Mouse (Mus musculus): ENCODE measurements at regions not wholly inside any gene's neighbourhood (a gene's known extent, or its start where the extent isn't known, plus 50 kb on each side); places are given as distances from the start of the nearest gene placed in this dataset.

DNA sequence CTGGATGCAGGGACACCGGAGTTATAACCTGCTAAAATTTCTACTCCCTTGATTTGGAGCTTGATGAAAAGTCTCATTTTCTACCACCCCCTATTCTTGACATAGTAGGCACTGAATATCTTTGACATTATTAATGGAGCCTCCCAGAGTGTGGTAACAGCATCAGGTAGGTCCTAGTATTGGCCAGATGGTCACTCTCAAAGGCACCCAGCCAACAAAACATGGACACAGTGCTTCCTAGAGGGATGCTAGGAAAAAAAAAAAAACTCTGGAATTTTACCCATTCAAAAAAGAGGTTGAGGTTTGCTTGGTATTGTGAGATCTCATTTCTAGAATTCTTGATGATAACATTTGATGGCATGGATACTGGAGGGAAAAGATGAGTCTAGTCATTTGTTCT, 740.8 kb downstream of the Epm2a start:
- no peaks in the 10 kb centered on the region for H3K36me3 ChIP-seq (ENCODE audit: control insufficient read depth, insufficient read depth)
- H3K9me3 ChIP-seq (replicated peaks; ENCODE audit: control insufficient read depth, low read length): no peaks in the 10 kb centered on the region
- H3K4me1 ChIP-seq (ENCODE audit: control insufficient read depth, low read depth, low read length): no peaks in the 10 kb centered on the region
- H3K4me2 ChIP-seq (ENCODE audit: low read depth, low read length): no peak overlapping the region
- H3K4me3 ChIP-seq (ENCODE audit: low read depth, low read length): no peak overlapping the region
- H3K27me3 ChIP-seq (ENCODE audit: control insufficient read depth, insufficient read depth, low read depth, low read length): no peaks in the 10 kb centered on the region
- no peak overlapping the region for H3K27ac ChIP-seq (ENCODE audit: low read length)
- 70% methylated on average over 1 of the region's 1 CpGs for WGBS (ENCODE audit: insufficient replicate concordance)
- ATAC-seq (ENCODE audit: low read depth): no peak
- H3K9ac ChIP-seq (ENCODE audit: low read depth, low read length): no peak overlapping the region

DNA sequence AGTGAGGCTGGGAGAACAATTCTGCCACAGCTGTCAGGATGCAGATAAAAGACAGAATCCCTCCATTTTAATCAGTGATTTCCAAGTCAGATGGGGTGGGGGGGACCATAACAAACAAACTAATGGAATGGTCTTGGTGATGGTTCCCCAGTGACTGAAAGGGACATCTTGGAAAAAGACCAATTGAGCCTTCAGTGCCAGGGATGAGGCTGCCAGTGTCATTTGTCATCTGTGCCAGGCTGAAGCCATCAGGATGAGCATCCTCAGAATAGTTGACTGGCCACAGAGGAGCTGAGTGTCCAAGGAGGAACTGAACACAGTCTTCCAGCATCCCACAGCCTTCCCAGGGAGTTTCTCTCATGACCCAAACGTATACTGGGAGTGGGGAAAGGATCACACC, 749.3 kb downstream of the Epm2a start:
- 9% methylated on average over 1 of the region's 1 CpGs for WGBS (ENCODE audit: insufficient replicate concordance)
- H3K4me1 ChIP-seq (ENCODE audit: control insufficient read depth, low read depth, low read length): no peaks in the 10 kb centered on the region
- ATAC-seq (ENCODE audit: low read depth): no peak
- no peak overlapping the region for H3K4me3 ChIP-seq (ENCODE audit: low read depth, low read length)
- H3K27me3 ChIP-seq (ENCODE audit: control insufficient read depth, insufficient read depth, low read depth, low read length): no peaks in the 10 kb centered on the region
- H3K4me2 ChIP-seq (ENCODE audit: low read depth, low read length): no peak overlapping the region
- H3K9ac ChIP-seq (ENCODE audit: low read depth, low read length): no peak overlapping the region
- H3K27ac ChIP-seq (ENCODE audit: low read length): no peak overlapping the region
- no peaks in the 10 kb centered on the region for H3K9me3 ChIP-seq (replicated peaks; ENCODE audit: control insufficient read depth, low read length)
- H3K36me3 ChIP-seq (ENCODE audit: control insufficient read depth, insufficient read depth): no peaks in the 10 kb centered on the region

DNA sequence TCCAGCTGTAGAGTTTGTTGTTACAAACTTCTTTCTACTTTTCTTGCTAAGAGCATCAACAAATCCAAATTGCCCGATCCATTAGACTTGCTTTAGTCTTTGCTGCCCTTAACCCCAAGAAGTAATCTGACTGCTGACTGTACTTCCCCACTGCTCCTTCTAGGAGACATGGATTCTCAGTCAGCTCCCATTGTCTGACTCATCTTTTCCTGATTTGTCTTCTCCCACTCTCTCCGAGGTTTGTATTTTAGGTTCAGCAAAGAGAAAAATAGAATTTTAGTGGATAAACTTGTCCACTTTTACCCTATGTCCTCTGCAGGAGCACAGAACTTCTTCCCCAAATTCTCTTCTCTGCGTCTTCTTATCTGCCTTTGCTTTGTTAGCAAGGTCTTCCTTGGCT, 753.5 kb downstream of the Epm2a start:
- ATAC-seq (ENCODE audit: low read depth): no peak
- WGBS (ENCODE audit: insufficient replicate concordance): 63% methylated on average over 3 of the region's 3 CpGs
- Histone ChIP-seq H3K4me2 (ENCODE audit: low read depth, low read length) (no peak overlapping the region), H3K9ac (ENCODE audit: low read depth, low read length) (no peak overlapping the region), H3K36me3 (ENCODE audit: control insufficient read depth, insufficient read depth) (no peaks in the 10 kb centered on the region), H3K9me3 (replicated peaks; ENCODE audit: control insufficient read depth, low read length) (no peaks in the 10 kb centered on the region), H3K27ac (ENCODE audit: low read length) (no peak overlapping the region), H3K4me1 (ENCODE audit: control insufficient read depth, low read depth, low read length) (no peaks in the 10 kb centered on the region), H3K27me3 (ENCODE audit: control insufficient read depth, insufficient read depth, low read depth, low read length) (no peaks in the 10 kb centered on the region), H3K4me3 (ENCODE audit: low read depth, low read length) (no peak overlapping the region)

DNA sequence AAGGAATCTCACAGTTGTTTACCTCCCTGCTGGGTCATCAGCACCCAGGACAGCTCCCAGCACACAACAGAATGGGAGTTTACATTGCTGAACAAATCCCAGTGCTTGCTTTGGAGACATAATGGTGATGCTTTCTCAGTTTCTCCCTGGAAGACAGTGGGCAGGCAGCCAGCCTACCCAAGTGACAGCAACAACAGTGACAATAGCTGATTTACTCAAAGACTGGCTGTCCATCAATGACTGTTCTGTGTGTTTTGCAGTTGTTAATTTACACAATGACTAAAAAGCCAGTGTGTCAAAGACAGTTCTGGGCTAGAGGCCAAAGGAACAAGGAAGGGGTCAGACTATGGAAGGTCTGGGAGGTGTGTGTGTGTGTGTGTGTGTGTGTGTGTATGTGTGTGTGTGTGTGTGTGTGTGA, 762.2 kb downstream of the Utrn start:
- Histone ChIP-seq H3K9ac (ENCODE audit: low read depth, low read length) (no peak overlapping the region), H3K9me3 (replicated peaks; ENCODE audit: control insufficient read depth, low read length) (no peaks in the 10 kb centered on the region), H3K4me3 (ENCODE audit: low read depth, low read length) (no peak overlapping the region), H3K27me3 (ENCODE audit: control insufficient read depth, insufficient read depth, low read depth, low read length) (no peaks in the 10 kb centered on the region), H3K36me3 (ENCODE audit: control insufficient read depth, insufficient read depth) (no peaks in the 10 kb centered on the region), H3K4me2 (ENCODE audit: low read depth, low read length) (no peak overlapping the region), H3K27ac (ENCODE audit: low read length) (no peak overlapping the region), H3K4me1 (ENCODE audit: control insufficient read depth, low read depth, low read length) (no peaks in the 10 kb centered on the region)
- ATAC-seq (ENCODE audit: low read depth): no peak

DNA sequence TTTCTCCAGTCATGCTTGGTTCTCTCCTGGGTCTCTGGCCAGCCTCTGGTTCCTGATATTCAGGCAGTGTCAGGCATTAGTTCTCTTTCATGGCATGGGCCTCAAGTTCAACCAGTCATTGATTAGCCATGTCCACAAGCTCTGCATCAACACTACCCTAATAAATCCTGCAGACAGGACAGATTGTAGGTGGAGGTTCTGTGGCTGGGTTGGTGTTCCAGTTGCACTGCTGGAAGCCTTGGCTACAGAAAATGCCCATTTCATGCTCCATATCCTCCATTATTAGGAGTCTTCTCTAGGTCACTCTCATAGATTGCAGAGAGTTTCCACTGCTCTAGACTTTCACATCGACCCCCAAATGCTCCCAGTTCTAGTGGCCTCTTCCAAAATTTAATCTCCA, 757.4 kb downstream of the Utrn start:
- no peak overlapping the region for H3K4me3 ChIP-seq (ENCODE audit: low read depth, low read length)
- H3K4me2 ChIP-seq (ENCODE audit: low read depth, low read length): no peak overlapping the region
- no peak for ATAC-seq (ENCODE audit: low read depth)
- no peaks in the 10 kb centered on the region for H3K4me1 ChIP-seq (ENCODE audit: control insufficient read depth, low read depth, low read length)
- H3K9ac ChIP-seq (ENCODE audit: low read depth, low read length): no peak overlapping the region
- no peak overlapping the region for H3K27ac ChIP-seq (ENCODE audit: low read length)
- H3K9me3 ChIP-seq (replicated peaks; ENCODE audit: control insufficient read depth, low read length): no peaks in the 10 kb centered on the region
- WGBS (ENCODE audit: insufficient replicate concordance): 64% methylated on average over 1 of the region's 1 CpGs
- H3K36me3 ChIP-seq (ENCODE audit: control insufficient read depth, insufficient read depth): no peaks in the 10 kb centered on the region
- no peaks in the 10 kb centered on the region for H3K27me3 ChIP-seq (ENCODE audit: control insufficient read depth, insufficient read depth, low read depth, low read length)

DNA sequence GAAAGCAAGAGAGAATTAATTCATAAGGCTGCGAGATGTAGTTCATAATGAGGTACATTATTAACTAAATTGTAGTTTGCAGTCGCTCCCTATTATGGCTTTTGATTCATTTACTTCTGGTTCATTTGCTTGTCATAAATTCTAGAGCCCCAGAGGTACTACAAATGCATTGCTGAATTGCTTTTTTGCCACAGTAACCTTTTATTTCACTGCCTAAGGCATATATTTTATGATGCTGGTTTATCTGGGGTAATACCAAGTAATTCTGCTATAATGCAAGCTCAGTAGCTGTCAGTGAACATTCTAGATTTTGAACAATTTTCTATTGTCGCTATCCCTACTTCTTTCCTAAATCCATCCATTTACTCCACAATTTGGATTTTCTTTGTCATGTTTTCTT, 753.4 kb downstream of the Utrn start:
- H3K9ac ChIP-seq (ENCODE audit: low read depth, low read length): no peak overlapping the region
- no peak overlapping the region for H3K27ac ChIP-seq (ENCODE audit: low read length)
- no peak overlapping the region for H3K4me2 ChIP-seq (ENCODE audit: low read depth, low read length)
- H3K9me3 ChIP-seq (replicated peaks; ENCODE audit: control insufficient read depth, low read length): no peaks in the 10 kb centered on the region
- H3K27me3 ChIP-seq (ENCODE audit: control insufficient read depth, insufficient read depth, low read depth, low read length): no peaks in the 10 kb centered on the region
- no peaks in the 10 kb centered on the region for H3K4me1 ChIP-seq (ENCODE audit: control insufficient read depth, low read depth, low read length)
- H3K36me3 ChIP-seq (ENCODE audit: control insufficient read depth, insufficient read depth): no peaks in the 10 kb centered on the region
- H3K4me3 ChIP-seq (ENCODE audit: low read depth, low read length): no peak overlapping the region
- WGBS (ENCODE audit: insufficient replicate concordance): 59% methylated on average over 3 of the region's 3 CpGs
- no peak for ATAC-seq (ENCODE audit: low read depth)

DNA sequence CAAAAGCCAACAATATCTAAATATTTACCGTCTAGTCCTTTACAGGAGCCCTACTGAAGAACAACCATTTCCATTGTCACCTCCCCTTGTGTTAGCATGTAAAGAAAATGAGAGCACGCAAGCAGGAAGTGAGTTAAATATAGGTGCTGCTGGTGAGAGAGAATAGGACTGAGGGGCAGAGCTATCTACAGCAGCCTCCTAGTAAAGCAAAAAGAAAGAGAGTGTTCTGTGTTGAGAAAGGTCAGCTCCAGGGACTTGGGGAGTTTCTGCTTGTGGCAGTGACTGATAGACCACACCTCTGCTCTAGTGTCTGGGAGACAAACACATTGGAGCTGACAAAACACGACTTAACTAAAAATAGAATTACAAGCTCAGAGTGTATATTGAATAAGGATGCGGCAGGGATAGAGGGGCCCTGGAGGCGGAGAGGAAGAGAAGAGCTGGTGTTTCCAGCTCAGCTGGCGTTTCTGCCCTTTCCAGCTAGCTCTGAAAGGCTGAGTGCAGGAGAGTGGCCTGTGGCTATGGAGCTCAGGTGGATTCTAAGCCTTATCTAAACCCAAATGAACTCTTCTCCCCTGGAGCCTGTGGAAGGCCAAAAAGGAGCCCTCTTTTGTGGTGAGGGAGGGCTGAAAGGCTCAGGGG, 752.4 kb downstream of the Utrn start:
- Histone ChIP-seq H3K4me3 (ENCODE audit: low read depth, low read length) (no peak overlapping the region), H3K27me3 (ENCODE audit: control insufficient read depth, insufficient read depth, low read depth, low read length) (no peaks in the 10 kb centered on the region), H3K27ac (ENCODE audit: low read length) (no peak overlapping the region), H3K36me3 (ENCODE audit: control insufficient read depth, insufficient read depth) (no peaks in the 10 kb centered on the region), H3K9me3 (replicated peaks; ENCODE audit: control insufficient read depth, low read length) (no peaks in the 10 kb centered on the region), H3K9ac (ENCODE audit: low read depth, low read length) (no peak overlapping the region), H3K4me2 (ENCODE audit: low read depth, low read length) (no peak overlapping the region), H3K4me1 (ENCODE audit: control insufficient read depth, low read depth, low read length) (no peaks in the 10 kb centered on the region)
- WGBS (ENCODE audit: insufficient replicate concordance): 54% methylated on average over 6 of the region's 6 CpGs
- no peak for ATAC-seq (ENCODE audit: low read depth)

DNA sequence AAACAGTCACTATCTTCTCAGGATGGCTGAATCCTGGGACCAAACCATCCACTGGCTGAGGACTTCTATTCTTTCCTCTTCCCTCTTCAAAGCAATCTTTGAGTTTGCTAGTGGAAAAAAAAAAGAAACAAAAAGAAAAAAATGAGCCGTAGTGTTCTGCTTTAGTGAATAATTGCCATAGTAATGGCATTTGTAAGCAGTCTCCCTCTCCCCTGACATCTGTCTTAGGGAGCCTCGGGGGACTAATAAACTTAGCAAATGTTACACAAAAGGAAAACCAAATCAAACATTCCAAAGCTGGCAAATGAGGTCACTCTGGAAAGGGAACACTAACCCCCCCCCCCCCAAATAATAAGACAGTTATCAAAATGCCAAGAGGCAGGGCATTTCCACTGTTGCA, 744.9 kb downstream of the Utrn start:
- H3K36me3 ChIP-seq (ENCODE audit: control insufficient read depth, insufficient read depth): no peaks in the 10 kb centered on the region
- H3K27ac ChIP-seq (ENCODE audit: low read length): no peak overlapping the region
- no peak overlapping the region for H3K4me2 ChIP-seq (ENCODE audit: low read depth, low read length)
- 41% methylated on average over 2 of the region's 2 CpGs for WGBS (ENCODE audit: insufficient replicate concordance)
- no peak overlapping the region for H3K9ac ChIP-seq (ENCODE audit: low read depth, low read length)
- no peaks in the 10 kb centered on the region for H3K4me1 ChIP-seq (ENCODE audit: control insufficient read depth, low read depth, low read length)
- no peak overlapping the region for H3K4me3 ChIP-seq (ENCODE audit: low read depth, low read length)
- H3K9me3 ChIP-seq (replicated peaks; ENCODE audit: control insufficient read depth, low read length): no peaks in the 10 kb centered on the region
- no peak for ATAC-seq (ENCODE audit: low read depth)
- H3K27me3 ChIP-seq (ENCODE audit: control insufficient read depth, insufficient read depth, low read depth, low read length): no peaks in the 10 kb centered on the region

DNA sequence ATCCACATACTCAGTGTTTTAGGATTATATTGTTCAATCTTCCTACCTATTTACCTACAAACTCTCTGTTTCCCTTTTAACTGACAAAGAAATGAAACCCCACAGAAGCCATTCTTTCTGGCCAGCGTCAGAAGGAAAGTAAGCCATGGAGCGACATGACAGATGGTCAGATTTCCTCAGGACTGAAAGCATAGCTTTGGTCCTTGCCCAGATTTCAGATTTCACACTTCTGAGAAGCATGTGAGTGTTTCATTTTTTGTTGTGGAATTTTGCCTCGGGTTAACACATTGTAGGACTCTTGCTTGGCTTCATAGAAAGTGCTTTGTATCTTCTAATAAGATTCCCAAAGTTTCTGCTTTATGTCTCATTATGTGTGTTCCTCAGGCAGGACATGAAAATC, 739.7 kb downstream of the Utrn start:
- 55% methylated on average over 3 of the region's 3 CpGs for WGBS (ENCODE audit: insufficient replicate concordance)
- H3K27me3 ChIP-seq (ENCODE audit: control insufficient read depth, insufficient read depth, low read depth, low read length): no peaks in the 10 kb centered on the region
- H3K4me3 ChIP-seq (ENCODE audit: low read depth, low read length): no peak overlapping the region
- no peak for ATAC-seq (ENCODE audit: low read depth)
- no peak overlapping the region for H3K9ac ChIP-seq (ENCODE audit: low read depth, low read length)
- no peak overlapping the region for H3K4me2 ChIP-seq (ENCODE audit: low read depth, low read length)
- no peak overlapping the region for H3K27ac ChIP-seq (ENCODE audit: low read length)
- no peaks in the 10 kb centered on the region for H3K4me1 ChIP-seq (ENCODE audit: control insufficient read depth, low read depth, low read length)
- no peaks in the 10 kb centered on the region for H3K36me3 ChIP-seq (ENCODE audit: control insufficient read depth, insufficient read depth)
- no peaks in the 10 kb centered on the region for H3K9me3 ChIP-seq (replicated peaks; ENCODE audit: control insufficient read depth, low read length)
